Mouse (Mus musculus): ENCODE data around the gene 1600014C10Rik. TPM values are rescaled to one million over a fixed set of nuclear protein-coding genes. Genes with fewer than 3 reads are reported as not detected.

The 1600014C10Rik gene
- polyA plus RNA-seq, 1 experiment from 2014 or later: 12.4 TPM

DNA sequence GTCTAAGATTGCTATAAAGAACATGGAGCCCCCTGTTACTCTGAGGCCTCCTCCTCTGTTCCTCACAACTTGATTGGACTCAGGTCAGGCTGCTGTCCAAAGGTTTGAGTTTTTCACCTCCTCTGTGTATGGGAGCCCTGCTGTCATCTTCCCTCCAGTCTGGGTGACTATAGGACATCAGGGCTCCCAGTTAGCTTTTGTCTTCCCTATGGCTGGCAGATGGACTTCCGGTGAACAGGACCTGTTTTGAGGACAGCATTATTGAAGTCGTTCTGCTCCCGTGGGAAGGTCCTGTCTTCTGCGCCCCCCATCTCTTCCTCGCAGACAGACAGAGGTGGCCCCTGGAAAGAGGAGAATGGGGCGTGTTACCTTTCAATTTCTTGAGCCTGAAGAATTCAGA is 1.8 kb downstream of the 1600014C10Rik start:
- Histone ChIP-seq H3K4me2 (peak overlapping the region; percentile 88; the same call in 1 of the 2 replicates), H3K27me3 (replicated peaks) (no peaks in the 10 kb centered on the region), H3K4me3 (no peak overlapping the region), H3K27ac (replicated peaks) (no peak overlapping the region), H3K4me1 (peaks cover 14% of the 10 kb centered on the region), H3K36me3 (peaks cover 12% of the 10 kb centered on the region), H3K9ac (no peak overlapping the region), H3K9me3 (no peaks in the 10 kb centered on the region)
- no peak for ATAC-seq (ENCODE audit: extremely low read depth, insufficient number of reproducible peaks, low FRiP score, low TSS enrichment)
- 81% methylated on average over 6 of the region's 6 CpGs for WGBS

DNA sequence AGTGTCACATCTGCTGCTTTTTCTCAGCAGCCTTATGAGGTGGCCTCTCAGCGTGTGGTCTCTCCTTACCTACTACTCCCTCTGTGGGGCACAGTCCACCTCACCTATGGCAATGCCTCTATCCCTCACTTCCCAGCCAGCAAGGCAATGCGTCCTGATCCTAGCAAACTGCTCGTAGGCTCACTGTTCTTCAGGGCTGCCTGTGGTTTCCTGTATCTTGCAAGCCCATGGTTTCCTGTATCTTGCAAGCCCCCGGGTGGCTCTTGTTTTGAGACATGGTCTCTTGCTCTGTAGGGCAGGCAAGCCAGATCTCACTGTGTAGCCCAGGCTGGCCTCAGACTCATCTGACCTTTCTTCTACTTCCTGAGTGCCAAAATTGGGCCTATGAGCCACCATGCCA is 3.8 kb downstream of the 1600014C10Rik start:
- H3K9me3 ChIP-seq: no peaks in the 10 kb centered on the region
- no peak for ATAC-seq (ENCODE audit: extremely low read depth, insufficient number of reproducible peaks, low FRiP score, low TSS enrichment)
- no peak overlapping the region for H3K4me2 ChIP-seq
- no peaks in the 10 kb centered on the region for H3K27me3 ChIP-seq (replicated peaks)
- H3K27ac ChIP-seq (replicated peaks): no peak overlapping the region
- peaks cover 14% of the 10 kb centered on the region for H3K4me1 ChIP-seq
- no peak overlapping the region for H3K4me3 ChIP-seq
- 43% methylated on average over 4 of the region's 4 CpGs for WGBS
- H3K36me3 ChIP-seq: peaks cover 23% of the 10 kb centered on the region
- H3K9ac ChIP-seq: no peak overlapping the region

DNA sequence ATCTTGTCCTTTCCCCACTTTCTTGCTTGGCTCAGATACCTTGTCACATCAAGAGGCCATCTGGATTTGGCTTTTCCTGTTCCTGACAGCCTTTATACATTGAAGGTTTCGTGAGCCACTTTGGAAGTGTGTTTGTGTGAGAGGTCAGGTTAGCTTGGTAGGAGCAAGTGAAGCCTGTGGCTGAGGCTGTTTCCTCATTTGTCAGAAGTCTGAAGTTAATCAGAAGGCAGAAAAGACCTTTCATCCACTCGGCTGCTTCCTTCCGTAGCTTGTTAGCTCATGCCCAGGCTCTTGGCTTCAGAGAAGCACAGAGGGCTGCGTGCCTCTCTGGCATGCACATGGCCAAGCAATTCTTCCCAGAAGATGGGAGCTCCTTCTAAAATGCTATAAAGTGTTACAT is 4.8 kb downstream of the 1600014C10Rik start:
- Histone ChIP-seq H3K9me3 (no peaks in the 10 kb centered on the region), H3K36me3 (peaks cover 26% of the 10 kb centered on the region), H3K4me1 (peaks cover 13% of the 10 kb centered on the region), H3K4me3 (no peak overlapping the region), H3K4me2 (no peak overlapping the region), H3K27me3 (replicated peaks) (no peaks in the 10 kb centered on the region), H3K27ac (replicated peaks) (no peak overlapping the region), H3K9ac (no peak overlapping the region)
- ATAC-seq (ENCODE audit: extremely low read depth, insufficient number of reproducible peaks, low FRiP score, low TSS enrichment): no peak
- WGBS: 67% methylated on average over 4 of the region's 4 CpGs

DNA sequence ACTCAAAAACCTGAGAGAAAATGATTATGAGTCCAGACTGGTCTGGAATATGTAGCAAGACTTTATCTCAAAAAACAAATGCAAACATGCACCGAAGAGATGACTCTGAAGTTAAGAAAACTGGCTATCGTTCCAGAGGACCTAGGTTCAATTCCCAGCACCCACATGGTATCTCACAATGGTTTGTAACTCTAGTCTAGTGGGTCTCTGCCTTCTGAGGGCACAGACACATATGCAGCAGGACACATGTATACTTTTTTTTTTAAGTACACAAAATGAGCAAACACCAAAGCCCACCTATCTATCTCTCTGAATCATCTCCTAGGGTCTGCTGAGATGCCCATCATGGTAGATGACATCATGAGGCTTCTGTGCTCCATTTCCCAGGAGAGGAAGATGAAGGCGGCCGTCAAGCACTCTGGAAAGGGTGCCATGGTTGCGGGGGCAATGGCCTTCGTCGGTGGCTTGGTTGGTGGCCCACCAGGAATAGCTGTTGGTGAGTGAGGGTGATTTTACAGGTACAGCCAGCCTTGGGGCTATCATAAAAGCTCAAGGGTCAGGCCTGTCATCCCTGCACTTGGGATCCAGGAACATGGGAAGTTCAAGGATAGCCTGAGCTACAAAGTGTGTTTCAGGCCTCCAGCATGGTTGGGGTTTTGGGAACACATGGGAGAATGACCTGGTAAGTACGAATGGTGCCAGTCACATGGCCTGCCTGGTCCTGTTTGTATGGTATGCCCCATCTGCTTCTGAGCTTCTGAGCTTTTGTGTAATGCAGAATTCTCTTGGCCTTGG is 5.5 kb downstream of the 1600014C10Rik start:
- Histone ChIP-seq H3K9ac (no peak overlapping the region), H3K27me3 (replicated peaks) (no peaks in the 10 kb centered on the region), H3K36me3 (peaks cover 26% of the 10 kb centered on the region), H3K4me1 (peaks cover 9% of the 10 kb centered on the region), H3K27ac (replicated peaks) (no peak overlapping the region), H3K4me2 (no peak overlapping the region), H3K9me3 (no peaks in the 10 kb centered on the region), H3K4me3 (no peak overlapping the region)
- WGBS: 88% methylated on average over 8 of the region's 8 CpGs
- ATAC-seq (ENCODE audit: extremely low read depth, insufficient number of reproducible peaks, low FRiP score, low TSS enrichment): no peak

DNA sequence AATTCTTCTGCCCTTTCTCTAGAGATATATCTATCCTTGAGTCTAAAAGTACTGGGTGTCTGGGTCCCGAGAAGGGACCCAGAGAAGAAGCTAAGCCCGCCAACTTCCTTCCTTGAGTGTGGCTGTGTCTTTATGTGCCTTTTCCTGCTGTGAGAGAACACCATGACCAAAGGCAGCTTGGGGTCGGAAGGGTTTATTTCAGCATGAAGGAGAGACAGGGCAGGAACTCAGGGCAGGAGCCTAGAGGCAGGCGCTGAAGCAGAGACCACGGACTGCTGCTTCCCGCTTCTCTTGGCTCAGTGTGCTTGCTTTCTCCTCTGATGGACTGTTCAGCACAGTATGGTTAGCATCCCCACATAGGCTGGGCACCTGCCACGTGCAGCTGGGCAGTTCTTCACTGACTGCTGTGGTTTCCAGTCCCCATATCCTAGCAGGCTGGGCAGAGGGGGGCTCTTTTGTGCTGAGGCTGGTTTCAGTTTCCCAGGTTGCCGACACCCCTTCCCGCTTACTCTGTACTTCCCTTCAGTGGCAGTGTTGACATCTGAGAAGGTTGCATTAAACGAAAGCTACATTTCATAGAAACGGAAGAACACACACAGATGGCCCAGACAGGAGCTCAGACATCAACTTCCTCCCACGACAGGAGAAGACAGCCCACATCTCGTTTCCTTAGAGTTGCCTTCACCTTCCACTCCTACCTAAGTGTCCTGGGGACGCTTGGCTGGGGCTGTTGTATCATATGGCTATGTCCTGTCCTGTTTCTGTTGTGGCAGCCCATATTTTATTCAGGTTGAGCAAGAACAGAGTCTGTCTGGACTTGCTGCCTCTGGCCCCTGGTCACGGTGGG is 6.3 kb downstream of the 1600014C10Rik start:
- H3K9me3 ChIP-seq: no peaks in the 10 kb centered on the region
- no peak overlapping the region for H3K9ac ChIP-seq
- no peak for ATAC-seq (ENCODE audit: extremely low read depth, insufficient number of reproducible peaks, low FRiP score, low TSS enrichment)
- no peak overlapping the region for H3K4me2 ChIP-seq
- peaks cover 26% of the 10 kb centered on the region for H3K36me3 ChIP-seq
- H3K27ac ChIP-seq (replicated peaks): no peak overlapping the region
- no peaks in the 10 kb centered on the region for H3K27me3 ChIP-seq (replicated peaks)
- peaks cover 5% of the 10 kb centered on the region for H3K4me1 ChIP-seq
- 75% methylated on average over 15 of the region's 15 CpGs for WGBS
- no peak overlapping the region for H3K4me3 ChIP-seq

DNA sequence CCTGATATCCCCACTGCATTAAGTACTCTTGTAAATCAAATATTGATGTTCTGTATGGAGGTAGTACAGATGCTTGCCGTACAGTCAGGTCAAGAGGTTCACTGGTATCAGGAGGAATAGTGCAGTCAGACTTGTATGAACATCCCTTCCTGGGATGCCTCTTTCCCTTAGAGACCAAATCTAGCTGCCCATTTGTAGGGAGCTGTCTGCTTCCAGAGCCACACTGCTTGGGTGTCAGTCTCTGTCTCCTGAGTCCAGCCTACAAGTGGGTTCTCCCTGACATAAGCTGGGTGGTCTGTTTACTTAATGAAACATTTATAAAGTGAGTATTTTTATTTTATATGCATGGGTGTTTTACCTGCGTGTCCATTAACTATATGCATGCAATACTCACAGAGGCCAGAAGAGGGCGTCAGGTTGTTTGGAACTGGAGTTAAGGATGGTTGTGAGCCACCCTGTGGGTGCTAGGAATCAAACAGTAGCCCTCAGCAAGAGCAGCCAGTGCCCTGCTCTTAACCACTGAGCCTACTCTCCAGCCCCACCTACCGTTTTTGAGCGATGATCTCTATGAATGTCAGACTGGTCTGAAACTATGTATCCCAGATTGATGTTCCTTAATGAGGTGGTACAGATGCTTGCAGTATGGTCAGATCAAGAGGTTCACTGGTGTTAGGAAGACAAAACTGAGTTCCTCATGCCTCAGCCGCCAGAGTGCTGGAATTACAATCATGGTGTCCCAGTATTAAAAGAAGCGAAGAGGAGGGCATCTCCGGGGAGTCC is 7.2 kb downstream of the 1600014C10Rik start:
- H3K36me3 ChIP-seq: peaks cover 33% of the 10 kb centered on the region
- H3K4me2 ChIP-seq: no peak overlapping the region

DNA sequence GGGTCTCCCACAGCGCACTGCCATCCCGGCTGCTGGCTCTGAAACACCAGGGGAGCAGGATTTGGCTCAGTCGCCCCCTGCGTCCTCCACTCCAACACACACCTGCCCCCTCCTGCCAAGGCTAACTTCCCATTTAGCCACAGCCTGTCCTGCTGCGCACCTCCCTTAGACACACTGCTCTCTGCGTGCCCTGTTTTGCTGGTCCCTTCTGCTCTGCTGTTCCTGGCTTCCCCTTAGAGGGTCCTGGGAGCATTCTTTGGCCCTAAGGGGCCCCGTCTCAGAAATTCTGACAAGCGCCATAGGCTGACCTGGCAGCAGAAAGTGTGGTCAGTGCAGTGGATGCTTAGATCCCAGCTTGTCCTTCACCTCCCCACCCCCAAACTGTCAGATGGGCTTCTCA is 8.1 kb downstream of the 1600014C10Rik start:
- Histone ChIP-seq H3K4me2 (no peak overlapping the region), H3K27me3 (replicated peaks) (no peaks in the 10 kb centered on the region), H3K36me3 (peaks cover 37% of the 10 kb centered on the region), H3K4me1 (no peaks in the 10 kb centered on the region), H3K4me3 (no peak overlapping the region), H3K27ac (replicated peaks) (no peak overlapping the region), H3K9ac (no peak overlapping the region), H3K9me3 (no peaks in the 10 kb centered on the region)
- WGBS: 61% methylated on average over 8 of the region's 8 CpGs
- ATAC-seq (ENCODE audit: extremely low read depth, insufficient number of reproducible peaks, low FRiP score, low TSS enrichment): no peak

More for the DNA sequence above, 7.2 kb downstream of the 1600014C10Rik start:
- H3K27ac ChIP-seq (replicated peaks): no peak overlapping the region
- WGBS: 86% methylated on average over 8 of the region's 8 CpGs
- H3K27me3 ChIP-seq (replicated peaks): no peaks in the 10 kb centered on the region
- no peaks in the 10 kb centered on the region for H3K9me3 ChIP-seq
- no peak for ATAC-seq (ENCODE audit: extremely low read depth, insufficient number of reproducible peaks, low FRiP score, low TSS enrichment)
- no peaks in the 10 kb centered on the region for H3K4me1 ChIP-seq
- no peak overlapping the region for H3K9ac ChIP-seq
- no peak overlapping the region for H3K4me3 ChIP-seq

DNA sequence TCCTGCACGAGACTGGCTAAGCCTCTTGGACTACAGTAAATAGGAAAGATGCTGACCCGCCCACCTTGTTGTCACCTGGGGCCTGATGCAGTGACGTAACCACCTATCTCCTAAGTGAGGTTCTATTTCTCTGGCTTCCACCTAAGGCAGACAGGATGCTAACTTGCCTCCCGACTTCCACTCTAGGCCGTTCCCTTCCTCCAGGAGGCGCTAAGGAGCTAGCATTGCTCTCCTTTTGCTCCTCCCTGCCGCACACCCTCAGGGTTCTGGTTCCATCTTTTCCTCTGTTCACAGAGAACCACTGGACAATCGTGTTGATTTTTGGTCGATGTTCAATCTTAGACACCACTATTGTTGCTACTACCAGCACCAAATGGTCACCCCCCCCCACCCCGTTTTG is 8.6 kb downstream of the 1600014C10Rik start:
- 48% methylated on average over 10 of the region's 10 CpGs for WGBS
- Histone ChIP-seq H3K4me2 (no peak overlapping the region), H3K36me3 (peaks cover 37% of the 10 kb centered on the region), H3K4me1 (no peaks in the 10 kb centered on the region), H3K4me3 (no peak overlapping the region), H3K9ac (no peak overlapping the region), H3K27ac (replicated peaks) (no peak overlapping the region), H3K9me3 (no peaks in the 10 kb centered on the region), H3K27me3 (replicated peaks) (no peaks in the 10 kb centered on the region)
- no peak for ATAC-seq (ENCODE audit: extremely low read depth, insufficient number of reproducible peaks, low FRiP score, low TSS enrichment)

DNA sequence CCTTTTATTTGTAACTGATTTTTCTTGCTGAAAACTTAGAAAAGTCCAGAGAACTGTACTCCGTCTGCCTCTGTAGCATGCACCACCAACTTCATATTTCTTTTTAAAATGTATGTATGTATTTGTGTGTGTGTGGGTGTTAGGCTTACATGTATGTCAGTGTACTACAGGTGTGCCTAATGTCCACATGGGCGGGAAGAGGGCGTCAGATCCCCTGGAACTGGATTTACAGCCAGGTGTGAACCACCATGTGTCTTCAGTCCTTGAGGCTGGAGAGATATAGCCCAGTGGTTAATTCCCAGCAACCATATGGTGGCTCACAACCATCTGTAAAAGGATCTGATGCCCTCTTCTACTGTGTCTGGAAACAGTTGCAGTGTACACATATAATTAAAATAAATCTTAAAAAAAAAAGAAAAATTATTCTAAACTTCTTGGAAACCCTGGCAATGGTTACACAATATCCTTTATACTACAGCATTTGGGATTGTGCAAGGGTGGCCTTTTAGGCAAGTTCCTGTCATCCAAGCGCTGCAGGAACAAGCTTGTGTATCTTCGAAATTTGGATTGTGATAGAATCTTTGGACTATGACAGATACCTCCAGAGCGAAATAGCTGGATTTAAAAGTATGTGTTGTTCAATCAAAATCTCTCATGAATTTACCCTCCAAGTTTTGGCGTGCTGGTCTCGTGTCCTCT is 17.0 kb downstream of the 1600014C10Rik start:
- WGBS: 57% methylated on average over 8 of the region's 8 CpGs
- peak overlapping the region; percentile 63; the same call in 1 of the 2 replicates for H3K4me2 ChIP-seq
- no peak for ATAC-seq (ENCODE audit: extremely low read depth, insufficient number of reproducible peaks, low FRiP score, low TSS enrichment)

DNA sequence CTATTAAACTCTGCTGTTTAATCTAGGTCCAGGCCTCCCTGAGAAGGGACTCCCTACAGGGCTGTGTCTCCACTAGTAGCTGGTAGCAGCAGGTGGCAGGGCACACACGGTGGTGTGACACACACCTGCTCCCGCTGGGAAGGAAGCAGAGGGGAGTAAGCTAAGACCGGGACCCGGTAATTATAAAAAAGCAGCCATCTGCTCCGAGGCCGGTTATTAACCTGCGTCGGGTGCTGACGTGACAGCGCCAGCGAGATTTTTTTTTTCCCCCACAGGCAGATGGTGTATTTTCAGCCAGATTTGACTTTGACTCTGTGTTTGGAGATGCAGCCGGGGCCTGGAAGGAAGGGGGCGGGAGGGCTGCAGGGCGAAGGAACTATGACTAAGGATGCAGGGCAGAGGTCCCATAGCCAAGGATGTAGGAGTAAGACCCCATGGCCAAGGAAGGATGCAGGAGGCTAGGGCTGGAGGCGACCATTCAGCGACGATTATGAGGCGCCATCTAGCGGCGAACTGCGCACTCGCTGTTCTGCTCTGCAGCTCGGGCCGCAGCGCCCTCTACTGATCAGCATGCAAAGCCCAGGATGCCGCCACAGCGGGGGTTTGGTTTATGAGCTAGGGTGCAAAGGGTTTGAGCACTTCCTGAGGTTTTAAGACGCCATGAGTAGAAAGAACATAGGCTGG is 17.7 kb downstream of the 1600014C10Rik start:
- no peak for ATAC-seq (ENCODE audit: extremely low read depth, insufficient number of reproducible peaks, low FRiP score, low TSS enrichment)
- H3K4me1 ChIP-seq: peaks cover 7% of the 10 kb centered on the region; the same call in 1 of the 2 replicates
- H3K9ac ChIP-seq: peak overlapping the region; percentile 62
- no peaks in the 10 kb centered on the region for H3K9me3 ChIP-seq
- peak overlapping the region; percentile 63 for H3K4me2 ChIP-seq
- no peaks in the 10 kb centered on the region for H3K36me3 ChIP-seq
- WGBS: 6% methylated on average over 28 of the region's 28 CpGs
- H3K27ac ChIP-seq (replicated peaks): no peak overlapping the region
- H3K4me3 ChIP-seq: peak overlapping the region; percentile 30
- H3K27me3 ChIP-seq (replicated peaks): no peaks in the 10 kb centered on the region

More for the DNA sequence above, 17.0 kb downstream of the 1600014C10Rik start:
- peak overlapping the region; percentile 62 for H3K9ac ChIP-seq
- H3K4me1 ChIP-seq: peaks cover 7% of the 10 kb centered on the region; the same call in 1 of the 2 replicates
- no peak overlapping the region for H3K27ac ChIP-seq (replicated peaks)
- H3K9me3 ChIP-seq: no peaks in the 10 kb centered on the region
- no peaks in the 10 kb centered on the region for H3K27me3 ChIP-seq (replicated peaks)
- no peak overlapping the region for H3K4me3 ChIP-seq
- peaks cover 5% of the 10 kb centered on the region; the same call in 1 of the 2 replicates for H3K36me3 ChIP-seq

All from heart, embryonic 13.5 days (tissue).